Mouse (Mus musculus) midbrain, embryonic 10.5 days (tissue): ENCODE data around the gene Gpbar1. TPM values are rescaled to one million over a fixed set of nuclear protein-coding genes. Genes with fewer than 3 reads are reported as not detected.

Experiments
- DNase-seq: peaks from one replicate; pipeline ENCODE4 v3.0.0-alpha.2; 2017; ENCODE audit warnings: low spot score
- H3K27ac ChIP-seq: fragments of 300-500 bp; sonication (generic); replicated peaks from 2 replicates; pipeline ENCODE4 v1.5.1; 2016; ENCODE audit warnings: mild to moderate bottlenecking
- H3K27me3 ChIP-seq: fragments of 300-500 bp; sonication (generic); 2 replicates; pipeline ENCODE4 v1.6.1; 2016; ENCODE audit warnings: low read depth, mild to moderate bottlenecking; ENCODE audit not compliant: poor library complexity, severe bottlenecking
- H3K36me3 ChIP-seq: fragments of 300-500 bp; sonication (generic); 2 replicates; pipeline ENCODE4 v1.6.1; 2016; ENCODE audit warnings: mild to moderate bottlenecking, moderate library complexity
- H3K4me1 ChIP-seq: fragments of 300-500 bp; sonication (generic); 2 replicates; pipeline ENCODE4 v1.6.1; 2016
- H3K4me3 ChIP-seq: fragments of 300-500 bp; sonication (generic); 2 replicates; pipeline ENCODE4 v1.5.1; 2016; ENCODE audit warnings: mild to moderate bottlenecking, moderate library complexity
- H3K9me3 ChIP-seq: fragments of 300-500 bp; sonication (generic); replicated peaks from 2 replicates; pipeline ENCODE4 v1.6.1; 2016; ENCODE audit warnings: mild to moderate bottlenecking
- WGBS: fragments of 180-500 bp; shearing (Covaris S2); methylation state at CpG from one replicate; pipeline ENCODE4 v1.1.7; 2016; 5-methylcytosine and 5-hydroxymethylcytosine counted together
- polyA plus RNA-seq: library from polyadenylated mRNA; unstranded; fragments of >200 nt; fragmentation: Nextera tagmentation; extraction: Ambion mirVana; gene quantifications from 2 replicates; pipeline ENCODE4 v1.2.1, GENCODE M21; 2016

The Gpbar1 gene
- polyA plus RNA-seq, 1 experiment from 2014 or later = 0.25 TPM

GRCm38 (mm10) chr1:74249331-74249980 lies 28.9 kb upstream of the Gpbar1 start:
- H3K27ac ChIP-seq = no peak overlapping the region
- H3K27me3 ChIP-seq = no peaks in the 10 kb centered on the region
- DNase-seq = no peak
- peaks cover 85% of the 10 kb centered on the region for H3K36me3 ChIP-seq
- no peaks in the 10 kb centered on the region for H3K9me3 ChIP-seq
- H3K4me3 ChIP-seq = no peak overlapping the region
- WGBS = 91% methylated on average over 5 of the region's 5 CpGs
- no peaks in the 10 kb centered on the region for H3K4me1 ChIP-seq

GRCm38 (mm10) chr1:74250096-74250495 lies 28.3 kb upstream of the Gpbar1 start:
- H3K36me3 ChIP-seq = peaks cover 91% of the 10 kb centered on the region
- WGBS = 93% methylated on average over 4 of the region's 4 CpGs
- no peaks in the 10 kb centered on the region for H3K4me1 ChIP-seq
- no peak overlapping the region for H3K4me3 ChIP-seq
- no peak for DNase-seq
- H3K9me3 ChIP-seq = no peaks in the 10 kb centered on the region
- H3K27me3 ChIP-seq = no peaks in the 10 kb centered on the region
- no peak overlapping the region for H3K27ac ChIP-seq

GRCm38 (mm10) chr1:74255704-74256345 lies 22.5 kb upstream of the Gpbar1 start:
- no peak overlapping the region for H3K27ac ChIP-seq
- no peaks in the 10 kb centered on the region for H3K27me3 ChIP-seq
- 96% methylated on average over 8 of the region's 8 CpGs for WGBS
- no peak overlapping the region for H3K4me3 ChIP-seq
- no peaks in the 10 kb centered on the region for H3K9me3 ChIP-seq
- H3K36me3 ChIP-seq = peaks cover 96% of the 10 kb centered on the region
- DNase-seq = no peak
- H3K4me1 ChIP-seq = no peaks in the 10 kb centered on the region

- peaks cover 96% of the 10 kb centered on the region for H3K36me3 ChIP-seq
- no peaks in the 10 kb centered on the region for H3K4me1 ChIP-seq
- 78% methylated on average over 4 of the region's 4 CpGs for WGBS
Observed at GRCm38 (mm10) chr1:74256782-74257181, 21.6 kb upstream of the Gpbar1 start.

GRCm38 (mm10) chr1:74262510-74262909 lies 15.8 kb upstream of the Gpbar1 start:
- H3K9me3 ChIP-seq = no peaks in the 10 kb centered on the region
- peaks cover 96% of the 10 kb centered on the region for H3K36me3 ChIP-seq
- H3K4me1 ChIP-seq = no peaks in the 10 kb centered on the region
- WGBS = 91% methylated on average over 6 of the region's 6 CpGs
- DNase-seq = no peak
- H3K27me3 ChIP-seq = no peaks in the 10 kb centered on the region
- H3K27ac ChIP-seq = no peak overlapping the region
- no peak overlapping the region for H3K4me3 ChIP-seq

More at GRCm38 (mm10) chr1:74256782-74257181, 21.6 kb upstream of the Gpbar1 start:
- Histone ChIP-seq H3K27me3 (no peaks in the 10 kb centered on the region), H3K9me3 (no peaks in the 10 kb centered on the region), H3K4me3 (no peak overlapping the region), H3K27ac (no peak overlapping the region)
- no peak for DNase-seq

GRCm38 (mm10) chr1:74268750-74269149 lies 9.6 kb upstream of the Gpbar1 start:
- Histone ChIP-seq H3K4me3 (no peak overlapping the region), H3K36me3 (peaks cover 54% of the 10 kb centered on the region), H3K27ac (no peak overlapping the region), H3K27me3 (no peaks in the 10 kb centered on the region), H3K4me1 (no peaks in the 10 kb centered on the region), H3K9me3 (no peaks in the 10 kb centered on the region)
- 86% methylated on average over 8 of the region's 8 CpGs for WGBS
- DNase-seq = no peak

GRCm38 (mm10) chr1:74271659-74272058 lies 6.7 kb upstream of the Gpbar1 start:
- Histone ChIP-seq H3K4me3 (no peak overlapping the region), H3K9me3 (no peaks in the 10 kb centered on the region), H3K27ac (no peak overlapping the region), H3K4me1 (no peaks in the 10 kb centered on the region), H3K36me3 (peaks cover 25% of the 10 kb centered on the region), H3K27me3 (no peaks in the 10 kb centered on the region)
- 83% methylated on average over 4 of the region's 4 CpGs for WGBS
- DNase-seq = no peak

- H3K36me3 ChIP-seq = peaks cover 16% of the 10 kb centered on the region
Observed at GRCm38 (mm10) chr1:74275015-74275414, 3.3 kb upstream of the Gpbar1 start.

GRCm38 (mm10) chr1:74277041-74277440 lies 1.3 kb upstream of the Gpbar1 start:
- WGBS = 72% methylated on average over 6 of the region's 6 CpGs
- Histone ChIP-seq H3K36me3 (peaks cover 36% of the 10 kb centered on the region), H3K4me1 (peaks cover 9% of the 10 kb centered on the region), H3K9me3 (no peaks in the 10 kb centered on the region), H3K4me3 (no peak overlapping the region), H3K27me3 (no peaks in the 10 kb centered on the region), H3K27ac (no peak overlapping the region)
- DNase-seq = no peak

More at GRCm38 (mm10) chr1:74275015-74275414, 3.3 kb upstream of the Gpbar1 start:
- Histone ChIP-seq H3K4me3 (no peak overlapping the region), H3K27me3 (no peaks in the 10 kb centered on the region), H3K27ac (no peak overlapping the region; the same call in 1 of the 2 replicates), H3K4me1 (peaks cover 9% of the 10 kb centered on the region), H3K9me3 (no peaks in the 10 kb centered on the region)
- no peak for DNase-seq
- WGBS = 51% methylated on average over 9 of the region's 9 CpGs

GRCm38 (mm10) chr1:74277883-74278537 lies 340 bp upstream of the Gpbar1 start:
- Histone ChIP-seq H3K9me3 (no peaks in the 10 kb centered on the region), H3K4me1 (peaks cover 11% of the 10 kb centered on the region), H3K27ac (no peak overlapping the region; the same call in 1 of the 2 replicates), H3K36me3 (peaks cover 46% of the 10 kb centered on the region), H3K27me3 (no peaks in the 10 kb centered on the region), H3K4me3 (no peak overlapping the region)
- WGBS = 61% methylated on average over 8 of the region's 8 CpGs
- DNase-seq = no peak

GRCm38 (mm10) chr1:74278988-74279387 lies 638 bp downstream of the Gpbar1 start:
- Histone ChIP-seq H3K9me3 (no peaks in the 10 kb centered on the region), H3K27me3 (no peaks in the 10 kb centered on the region), H3K27ac (no peak overlapping the region), H3K36me3 (peaks cover 48% of the 10 kb centered on the region), H3K4me1 (peaks cover 19% of the 10 kb centered on the region), H3K4me3 (no peak overlapping the region)
- WGBS = 90% methylated on average over 11 of the region's 11 CpGs
- no peak for DNase-seq

GRCm38 (mm10) chr1:74280591-74281325 lies 2.4 kb downstream of the Gpbar1 start:
- Histone ChIP-seq H3K27me3 (no peaks in the 10 kb centered on the region), H3K9me3 (no peaks in the 10 kb centered on the region), H3K27ac (no peak overlapping the region), H3K4me3 (no peak overlapping the region), H3K36me3 (peaks cover 48% of the 10 kb centered on the region), H3K4me1 (peaks cover 27% of the 10 kb centered on the region)
- 93% methylated on average over 14 of the region's 14 CpGs for WGBS
- DNase-seq = no peak
